Mouse (Mus musculus): ENCODE measurements at regions not wholly inside any gene's neighbourhood (a gene's known extent, or its start where the extent isn't known, plus 50 kb on each side); places are given as distances from the start of the nearest gene placed in this dataset.

DNA sequence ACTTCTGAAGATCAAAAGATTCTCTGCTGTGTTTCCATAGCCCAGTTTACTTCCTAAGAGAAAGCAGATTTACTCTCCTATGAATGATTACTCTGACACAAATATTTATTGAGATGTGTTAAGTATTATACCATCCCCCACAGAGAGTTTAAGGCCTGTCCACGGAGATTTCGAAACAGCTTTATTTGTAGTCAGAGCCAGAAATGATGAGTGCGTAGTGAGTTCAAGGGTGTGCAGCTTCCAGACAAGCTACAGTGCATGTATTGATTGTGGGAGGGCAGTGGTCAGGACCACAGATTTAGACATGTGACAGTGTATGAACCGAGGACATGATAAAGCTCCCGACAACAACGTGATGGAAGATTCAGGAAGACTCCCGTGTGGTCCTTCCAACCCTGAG is 126.8 kb downstream of the Hlx start:
- no peak for DNase-seq

DNA sequence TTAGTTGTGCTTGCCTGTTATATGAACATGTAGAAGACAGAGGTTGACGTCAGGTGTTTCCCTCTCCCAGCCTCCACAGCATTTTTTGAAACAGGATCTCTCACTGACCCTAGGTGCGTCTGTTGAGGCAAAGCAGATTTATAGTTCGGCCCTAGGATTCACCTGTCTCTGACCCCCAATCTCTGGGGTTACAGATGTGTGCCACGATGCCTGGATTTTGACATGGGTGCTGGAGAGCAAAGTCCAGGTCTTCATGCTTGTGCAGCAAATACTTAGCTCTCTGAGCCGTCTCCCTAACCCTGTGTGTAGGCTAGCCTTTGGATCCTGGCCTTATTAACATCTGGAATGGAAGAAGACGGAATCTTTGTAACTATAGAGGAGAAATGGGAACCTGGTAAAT is 129.3 kb downstream of the Hlx start:
- DNase-seq: no peak

DNA sequence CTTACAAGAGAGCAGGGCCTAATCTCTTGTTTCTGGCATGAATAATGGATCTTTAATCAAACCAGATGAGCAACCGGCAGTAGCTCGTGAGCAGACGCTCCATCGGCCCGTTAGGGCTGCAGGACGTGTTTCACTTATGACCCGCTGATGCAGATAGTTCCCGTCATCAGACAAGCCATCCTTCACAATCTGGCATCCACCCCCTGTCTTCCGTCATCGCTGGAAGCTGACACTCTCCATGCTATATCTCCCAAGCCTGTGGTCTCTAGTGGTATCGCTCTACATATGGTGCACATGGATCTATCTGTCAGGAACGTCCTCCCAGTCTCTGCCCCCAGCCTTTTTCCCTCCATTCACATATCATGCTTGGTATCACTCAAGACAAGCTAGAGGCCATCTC is 137.0 kb downstream of the Hlx start:
- DNase-seq: peak; percentile 10

DNA sequence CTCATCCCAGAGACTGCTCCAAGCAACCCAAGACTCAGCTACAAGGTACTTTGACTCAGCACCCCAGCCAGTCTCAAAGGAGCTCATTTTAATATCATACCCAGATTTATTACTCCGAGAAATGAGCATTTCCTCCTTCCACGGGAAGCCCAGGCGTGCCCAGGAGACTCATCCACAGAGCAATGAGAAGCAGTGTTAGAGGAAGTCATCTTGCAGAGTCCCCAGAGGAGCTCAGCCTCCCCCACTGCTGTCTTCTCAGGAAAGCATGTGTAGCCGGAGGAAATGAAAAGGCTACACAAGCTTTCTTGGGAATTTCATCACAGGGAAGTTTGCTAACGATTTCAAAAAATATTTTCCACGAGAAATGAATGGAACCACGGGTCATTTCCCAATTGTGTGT is 141.8 kb downstream of the Hlx start:
- DNase-seq: no peak

DNA sequence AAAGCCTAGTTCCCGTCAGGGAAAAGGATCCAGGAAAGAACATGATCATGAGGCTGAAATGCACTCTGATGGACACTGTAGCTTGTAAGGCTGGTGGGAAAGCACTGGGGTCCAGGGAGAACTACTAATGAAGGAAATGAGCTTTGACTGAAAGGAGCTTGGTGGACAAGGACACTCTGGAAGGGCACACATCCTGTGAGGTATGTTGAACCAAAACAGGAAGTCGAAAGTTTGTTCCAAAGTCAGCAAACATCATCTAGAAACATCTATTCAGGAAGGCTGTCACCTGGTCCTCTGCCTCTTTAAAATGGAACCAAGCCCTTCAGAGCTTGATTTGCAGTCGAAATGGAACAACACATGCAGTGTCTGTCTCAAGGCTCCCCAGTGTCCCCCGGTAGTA is 143.1 kb downstream of the Hlx start:
- DNase-seq: no peak

DNA sequence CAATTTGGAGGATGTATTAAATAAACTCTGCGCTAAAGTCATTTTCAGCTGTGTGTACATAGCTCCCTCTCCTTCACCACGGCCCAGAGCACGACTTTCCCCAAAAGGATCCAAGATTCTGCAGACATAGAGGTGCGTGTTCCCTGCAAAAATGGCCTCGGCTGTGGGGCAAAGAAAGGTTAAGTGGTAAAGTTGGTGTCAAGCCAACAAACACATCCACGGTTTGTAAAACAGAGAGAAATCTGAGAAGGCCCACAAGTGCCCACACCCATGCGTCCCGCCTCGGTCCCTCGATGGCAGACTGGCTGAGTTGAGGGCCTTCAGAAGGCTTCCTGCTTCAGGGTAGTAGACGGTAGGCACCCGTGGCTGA is 147.9 kb downstream of the Hlx start:
- DNase-seq: no peak

DNA sequence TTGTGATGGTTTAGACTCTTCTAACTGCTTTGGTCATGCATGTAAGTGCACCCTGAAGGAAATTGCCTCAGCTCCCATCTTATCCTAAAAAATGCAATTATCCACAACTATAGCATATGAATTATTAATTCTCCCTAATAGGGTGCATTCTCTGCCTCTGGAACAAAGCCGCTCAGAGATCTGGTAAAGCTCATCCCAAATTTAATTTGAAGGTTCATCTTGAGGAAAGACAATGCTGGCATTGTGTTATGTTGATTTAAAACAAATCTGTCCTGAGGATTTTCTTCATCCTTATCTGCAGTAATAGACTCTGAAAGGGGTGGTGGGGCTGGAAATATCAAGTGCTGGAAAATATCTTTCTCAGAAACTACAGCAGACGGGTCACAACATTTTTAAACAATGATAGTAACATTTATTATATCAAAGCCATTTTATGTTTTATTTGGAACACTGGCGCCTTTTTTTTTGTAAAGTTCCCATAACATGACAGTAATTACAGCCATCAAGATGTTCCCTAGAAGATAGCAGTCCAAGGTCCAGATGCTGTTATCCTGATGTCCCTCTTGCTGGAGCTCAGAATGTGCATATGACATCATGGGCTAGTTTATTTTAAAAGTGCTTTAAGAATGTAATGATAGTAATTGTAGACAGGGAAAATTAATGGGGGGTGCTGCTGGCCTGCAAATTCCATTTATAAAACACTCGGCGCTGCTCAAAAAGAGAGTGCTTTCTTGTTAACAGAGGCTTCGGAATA is 148.5 kb downstream of the Hlx start:
- no peak for DNase-seq

DNA sequence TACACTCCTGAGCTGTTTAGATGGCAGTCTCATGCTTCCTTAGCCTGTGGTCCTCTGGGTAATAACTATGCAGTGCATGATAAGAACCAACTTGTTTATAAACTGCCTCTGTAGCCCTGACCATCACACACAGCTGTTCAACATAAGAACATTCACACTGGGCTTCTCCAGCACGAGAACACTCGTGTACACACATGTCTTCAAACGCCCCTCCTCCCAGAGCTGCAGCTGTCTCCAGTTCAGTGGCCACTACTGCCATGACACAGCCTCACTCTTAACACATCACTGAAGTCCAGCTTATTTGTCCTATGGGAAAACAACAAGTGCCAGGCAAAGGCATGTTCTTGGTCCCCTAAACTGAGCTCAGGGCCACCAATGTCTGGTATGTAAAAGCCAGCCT is 152.9 kb downstream of the Hlx start:
- no peak for DNase-seq

DNA sequence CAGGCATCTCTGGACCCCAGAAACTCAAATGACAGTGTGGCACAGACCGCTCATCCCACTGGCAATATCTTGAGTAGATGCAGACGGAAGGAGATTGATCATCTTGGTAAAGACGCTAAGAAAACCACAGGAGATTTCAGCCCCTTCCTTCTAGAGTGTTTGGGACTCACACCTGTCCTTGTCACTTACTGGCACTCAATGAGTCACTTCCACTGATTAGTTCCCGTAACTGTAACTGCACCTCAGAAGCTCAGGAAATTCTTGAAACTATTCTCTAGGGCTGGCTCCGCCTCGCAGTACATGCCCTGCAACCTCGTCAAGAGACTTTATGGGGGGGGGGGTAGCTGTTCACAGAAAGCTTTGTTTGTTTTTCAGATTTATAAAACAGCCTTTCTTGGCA is 155.9 kb downstream of the Hlx start:
- no peak for DNase-seq

DNA sequence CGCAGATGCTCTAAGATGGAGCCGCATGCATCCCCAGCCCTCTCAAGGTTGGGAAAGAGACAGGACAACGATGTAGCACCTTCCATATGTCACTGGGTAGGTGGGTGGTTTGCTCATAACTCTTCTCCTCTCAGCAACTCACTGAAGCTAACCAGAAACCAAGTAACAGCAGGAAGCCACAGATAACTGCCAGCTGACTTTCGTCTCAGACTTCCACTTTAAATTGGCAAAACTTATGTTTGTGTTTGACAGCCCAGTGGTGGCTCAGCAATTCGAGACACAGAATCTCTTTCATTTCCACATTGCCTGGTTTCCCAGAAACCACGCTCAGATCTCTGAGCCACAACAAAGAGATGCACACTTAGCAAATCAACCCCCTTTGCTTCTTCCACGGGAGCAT is 159.1 kb downstream of the Hlx start:
- no peak for DNase-seq

DNA sequence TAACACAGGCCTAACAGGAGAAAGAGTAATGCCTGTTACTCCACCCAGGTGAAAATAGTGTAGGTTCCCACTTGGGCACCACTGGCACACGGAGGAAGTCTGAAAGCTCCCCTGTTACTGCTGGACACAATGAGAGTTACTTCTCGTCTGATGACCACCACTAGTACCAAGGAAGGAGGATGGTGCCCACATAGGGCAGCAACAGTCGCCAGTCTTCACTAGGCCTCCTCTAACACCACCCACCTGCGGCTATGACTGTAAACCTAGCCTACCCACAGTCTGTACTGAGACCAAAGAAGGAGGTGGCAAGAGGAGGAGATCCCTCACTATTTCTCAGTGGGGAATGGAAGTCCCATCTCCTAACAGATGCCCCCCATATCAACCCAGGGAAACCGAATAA is 161.7 kb downstream of the Hlx start:
- DNase-seq: no peak

DNA sequence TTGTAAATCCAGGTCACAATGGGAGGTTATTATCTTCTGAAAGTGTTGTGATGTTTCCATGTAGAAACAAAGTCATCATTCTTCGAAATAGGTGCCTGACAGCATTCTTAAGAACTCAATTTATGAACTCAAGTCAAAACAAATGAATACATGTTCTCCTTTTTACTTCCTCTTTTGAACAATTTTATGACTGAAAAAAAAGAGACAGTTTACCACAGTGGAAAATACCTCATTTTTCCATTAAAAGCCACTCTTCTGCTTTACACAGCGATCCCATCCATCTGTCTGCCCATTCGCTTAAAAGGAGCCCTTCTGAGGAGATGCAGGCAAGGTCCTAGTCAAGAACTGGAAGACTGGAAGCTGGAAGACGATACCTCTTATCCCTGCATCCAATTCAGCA is 169.5 kb downstream of the Hlx start:
- DNase-seq: no peak

DNA sequence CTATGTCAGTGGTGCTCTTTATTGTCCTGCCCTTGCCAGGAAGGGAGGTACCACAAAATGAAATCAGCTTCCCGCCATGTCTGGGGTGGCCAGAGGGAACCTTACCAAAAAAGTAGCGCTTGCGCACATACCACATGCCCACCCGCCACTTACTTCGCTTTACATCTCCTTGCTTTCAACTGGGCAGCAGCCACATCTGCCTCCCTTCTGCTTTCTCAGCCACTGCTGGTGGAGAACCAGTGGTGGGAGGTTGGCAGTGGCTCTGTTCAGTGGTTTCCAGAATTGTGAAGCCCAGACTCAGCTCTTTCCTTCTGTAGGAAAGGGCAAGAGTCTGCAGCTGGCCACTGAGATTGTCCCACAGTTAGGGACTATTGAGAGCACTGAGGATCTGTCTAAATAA is 170.2 kb downstream of the Hlx start:
- DNase-seq: no peak

DNA sequence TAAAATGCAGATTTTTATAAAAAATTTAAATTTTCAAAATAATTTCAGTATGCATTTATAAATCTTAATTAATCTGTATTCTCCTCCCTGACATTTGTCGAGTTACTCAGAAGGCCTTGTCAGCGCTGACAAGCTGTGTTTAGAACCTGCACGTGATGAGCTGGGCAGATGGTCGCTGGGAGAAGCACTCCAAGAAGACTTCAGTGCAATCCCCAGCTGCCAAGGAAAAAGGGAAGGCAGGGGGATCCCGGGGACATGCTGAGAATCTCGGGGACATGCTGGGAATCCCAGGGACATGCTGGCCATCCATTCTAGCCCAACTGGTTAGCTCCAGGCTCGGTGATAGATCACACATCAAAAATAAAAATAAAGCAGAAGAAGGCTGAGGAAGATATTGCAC is 172.9 kb downstream of the Hlx start:
- DNase-seq: no peak

DNA sequence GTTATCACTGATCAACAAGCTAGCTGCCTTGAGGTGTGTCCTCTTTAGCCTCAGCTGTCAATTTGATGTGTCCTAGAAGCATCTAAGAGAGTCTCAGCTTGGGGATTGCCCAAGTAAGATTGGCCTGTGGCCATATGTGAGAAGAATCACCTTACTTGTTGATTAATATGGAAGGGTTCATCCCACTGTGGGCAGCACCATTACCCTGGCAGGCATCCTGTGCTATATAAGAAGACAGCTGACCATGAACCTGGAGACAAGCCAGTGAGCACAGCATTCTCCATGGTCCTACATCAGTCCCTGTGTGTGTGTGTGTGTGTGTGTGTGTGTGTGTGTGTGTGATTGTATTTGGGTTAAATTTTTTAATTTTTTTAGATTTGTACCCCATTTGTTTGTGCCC is 178.6 kb downstream of the Hlx start:
- no peak for DNase-seq

DNA sequence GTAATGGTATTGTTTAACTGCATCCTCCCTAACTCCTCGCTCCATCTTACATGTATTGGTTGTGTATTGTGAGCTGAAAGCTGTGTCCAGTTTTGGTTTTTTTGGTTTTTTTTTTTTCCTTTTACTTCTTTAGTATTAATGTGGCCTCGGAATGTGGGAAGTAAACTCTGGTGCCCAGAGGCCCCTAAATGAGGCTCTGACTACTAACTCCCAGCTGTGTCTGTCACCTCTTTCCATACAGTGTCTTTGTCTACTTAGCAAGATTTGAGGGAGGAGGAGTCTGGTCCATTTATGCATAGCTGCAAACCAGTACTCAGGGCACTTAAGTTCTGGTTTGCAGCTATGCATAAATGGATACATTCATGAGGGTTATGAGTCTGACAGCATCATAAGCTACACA is 181.9 kb downstream of the Hlx start:
- DNase-seq: no peak

DNA sequence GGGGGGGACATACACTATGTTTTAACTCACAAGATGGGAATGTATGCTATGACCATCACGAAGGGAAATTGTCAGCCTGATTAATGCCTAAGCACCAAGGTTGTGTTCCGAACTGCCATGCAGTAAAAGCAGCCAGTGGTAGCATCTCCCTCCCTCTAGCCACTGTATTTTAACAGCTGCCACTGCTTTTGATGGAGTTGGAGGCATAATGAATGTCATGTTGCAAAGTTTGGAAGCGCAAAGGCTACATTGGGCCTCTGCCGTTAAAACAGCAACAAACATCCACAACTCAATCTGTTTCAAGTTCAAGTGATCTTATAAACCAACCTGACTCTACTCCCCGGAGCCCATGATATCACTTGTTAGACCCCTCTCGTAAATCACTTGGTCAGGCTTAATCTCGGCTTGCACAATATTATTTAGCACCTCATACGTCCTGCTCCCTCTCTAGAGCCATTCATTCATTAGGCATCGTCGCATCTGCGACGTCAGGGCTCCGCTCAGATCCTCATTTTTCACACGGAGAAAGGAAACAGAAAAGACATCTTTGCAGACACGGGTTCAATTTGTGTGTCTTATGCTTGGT is 184.7 kb downstream of the Hlx start:
- DNase-seq: no peak

DNA sequence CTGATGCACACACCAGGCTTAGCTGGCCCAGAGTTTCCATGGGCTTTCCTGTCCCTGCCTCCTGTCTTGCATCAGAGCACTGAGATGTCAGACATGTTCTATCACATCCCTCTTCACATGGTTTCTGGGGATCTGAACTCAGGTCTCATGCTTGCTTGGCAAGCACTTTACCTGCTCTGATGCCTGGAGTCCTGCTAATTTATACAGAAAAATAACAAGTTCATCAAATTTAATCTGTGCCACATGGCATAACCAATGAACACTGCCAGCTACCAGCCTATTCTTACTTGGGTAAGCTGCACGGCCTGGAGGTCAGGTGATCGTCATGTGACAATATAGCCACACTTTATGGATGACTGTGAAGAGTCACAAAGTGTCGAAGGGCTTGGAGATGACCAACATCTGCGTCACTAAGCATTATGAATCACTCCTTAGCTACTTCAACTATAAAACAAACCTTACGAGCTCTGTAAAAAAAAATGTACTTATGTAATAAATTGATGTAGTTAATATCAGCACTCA is 186.2 kb downstream of the Hlx start:
- DNase-seq: no peak

DNA sequence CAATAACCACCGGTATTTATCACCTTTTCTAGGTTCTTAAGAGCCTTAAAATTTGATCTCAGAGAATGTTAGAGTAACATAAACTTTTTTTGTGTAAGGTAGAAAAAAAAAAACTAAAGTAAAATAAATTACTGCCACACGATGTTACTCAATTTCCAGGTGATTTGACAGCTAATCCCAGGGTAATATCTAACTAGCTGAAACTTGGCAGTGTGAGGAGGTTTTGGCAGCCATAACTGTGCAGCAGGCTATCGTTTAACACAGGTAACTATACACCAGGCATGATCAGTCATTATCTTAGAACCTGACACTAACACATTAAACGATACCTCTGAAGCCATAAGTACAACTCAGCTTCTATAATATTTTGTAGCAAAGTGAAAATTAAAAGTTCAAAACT is 187.3 kb downstream of the Hlx start:
- no peak for DNase-seq

DNA sequence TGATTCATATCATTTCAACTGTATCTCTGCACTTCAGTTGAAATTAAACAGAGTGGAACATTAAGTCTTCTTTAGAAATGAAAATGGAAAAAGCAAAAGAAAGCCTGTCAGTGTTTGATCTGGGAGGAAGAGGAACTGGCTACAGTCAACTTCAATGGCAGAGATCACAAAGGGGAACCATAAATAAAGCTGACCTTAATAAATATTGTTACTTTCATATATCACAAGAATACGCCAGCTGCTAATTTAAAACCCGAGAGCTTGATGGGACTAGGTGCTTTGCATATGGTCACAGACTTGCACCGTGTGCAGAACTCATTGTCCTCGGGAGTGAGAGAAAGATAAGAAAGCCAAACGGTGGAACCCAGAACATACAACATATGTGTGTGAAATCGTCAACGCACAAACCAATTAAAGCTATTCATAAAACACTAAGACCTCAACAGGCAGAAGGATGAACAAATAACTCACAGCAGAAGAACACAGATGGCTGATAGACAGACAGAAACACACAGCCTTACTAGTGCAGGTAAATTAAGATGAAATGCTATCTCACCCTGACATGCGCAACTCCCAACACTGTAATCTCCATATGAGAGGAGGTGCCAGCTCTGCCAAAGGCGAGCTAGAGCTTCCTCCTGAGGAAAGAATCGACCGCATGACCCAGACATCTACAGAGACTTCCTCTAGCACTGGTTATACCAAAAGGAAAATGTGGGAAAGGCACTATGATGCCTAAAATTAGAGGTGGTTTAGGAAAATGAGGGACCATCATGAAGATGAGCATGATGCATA is 189.9 kb downstream of the Hlx start:
- no peak for DNase-seq

DNA sequence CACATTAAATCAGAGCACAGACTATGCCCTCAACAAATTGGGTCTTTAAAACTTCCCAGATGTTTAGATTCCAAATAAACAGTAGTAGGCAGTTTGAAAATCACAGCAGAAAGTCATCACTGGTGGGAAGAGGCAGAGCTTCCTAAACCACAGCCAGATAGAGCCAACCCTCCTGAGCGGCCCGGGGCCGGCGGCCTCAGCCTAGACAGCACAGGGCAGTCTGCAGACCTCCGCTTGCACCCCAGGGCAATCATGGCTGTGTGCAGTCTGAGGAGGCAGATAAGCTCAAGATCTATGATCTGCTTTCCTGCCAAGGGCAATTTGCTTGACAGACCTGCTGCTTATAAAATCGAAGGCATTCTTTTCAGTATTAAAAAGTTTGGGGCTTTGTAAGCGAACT is 192.6 kb downstream of the Hlx start:
- peak; percentile 21 for DNase-seq

DNA sequence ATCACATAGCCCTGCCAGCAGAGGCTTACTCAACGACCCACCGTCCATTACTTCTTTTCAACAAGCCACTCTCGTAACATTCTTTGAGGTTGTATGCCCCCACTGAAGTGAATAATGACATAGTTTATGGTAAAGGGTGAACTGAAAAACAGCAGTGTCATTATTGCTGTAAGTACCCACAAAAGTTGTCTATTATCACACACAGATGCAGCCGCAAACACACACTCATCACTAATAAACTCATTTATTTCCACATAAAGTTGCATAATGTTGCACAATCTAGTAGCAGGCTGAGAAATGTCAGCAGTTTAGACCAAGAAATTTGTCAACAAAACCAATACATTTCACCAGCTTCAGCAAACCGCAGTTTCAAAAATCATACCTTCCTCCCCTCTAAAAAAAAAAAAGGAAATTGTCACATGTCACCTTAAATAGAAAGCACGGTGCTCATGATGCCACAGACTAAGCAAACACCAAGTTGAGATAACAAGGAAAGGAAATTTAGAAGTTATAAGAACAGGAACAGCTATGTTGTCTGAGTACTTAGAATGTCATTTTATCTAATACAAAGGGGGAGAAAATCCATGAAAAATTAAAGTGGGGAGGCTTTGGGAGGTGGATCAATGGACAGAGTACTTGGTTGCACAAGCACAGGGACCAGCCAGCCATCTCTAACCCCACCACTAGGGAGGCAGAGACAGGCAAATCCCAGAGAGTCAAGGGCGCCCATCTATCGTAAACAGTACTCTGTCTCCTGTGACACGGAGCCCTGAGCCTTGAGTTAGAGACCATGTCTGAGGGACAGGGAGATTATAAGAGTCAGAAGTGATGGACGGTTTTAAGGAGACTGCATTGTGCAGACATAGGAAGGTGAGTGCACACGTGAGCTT is 195.9 kb downstream of the Hlx start:
- no peak for DNase-seq

DNA sequence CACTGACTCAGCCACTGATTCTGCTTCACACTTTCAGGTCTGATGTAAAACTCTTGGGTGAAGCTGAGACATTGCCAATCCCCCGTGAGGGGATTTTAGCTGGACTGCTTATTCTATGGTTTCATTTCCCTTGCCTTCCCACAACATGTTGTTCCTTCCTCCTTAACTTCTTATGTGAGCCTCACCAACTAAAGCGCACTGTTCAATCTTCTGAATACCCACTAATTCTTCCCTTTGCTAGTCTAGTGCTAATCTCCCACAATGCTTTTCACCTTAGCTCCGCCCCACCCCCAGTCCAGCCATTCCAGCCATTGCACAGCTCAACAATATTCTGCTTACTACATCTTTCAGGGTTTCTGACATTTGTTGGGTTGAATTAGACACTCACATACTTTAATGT is 196.7 kb downstream of the Hlx start:
- no peak for DNase-seq
